Mouse (Mus musculus) stomach, postnatal 0 days (tissue): ENCODE results near the gene Dcaf7. TPM values are rescaled to one million over a fixed set of nuclear protein-coding genes. Genes with fewer than 3 reads are reported as not detected.

Experiments used
- ATAC-seq: fragments of 200-750 bp; cut with Nextera tagmentation; 2 replicates; pipeline ENCODE4 v1.8.0; 2017; ENCODE audit not compliant: low FRiP score, low TSS enrichment
- DNase-seq: peaks from one replicate; pipeline ENCODE4 v3.0.0-alpha.2; 2016; ENCODE audit warnings: low spot score
- H3K27ac ChIP-seq: fragments of 300-500 bp; sonication (generic); replicated peaks from 2 replicates; pipeline ENCODE4 v1.5.1; 2014; ENCODE audit warnings: mild to moderate bottlenecking, control low read depth
- H3K27me3 ChIP-seq: fragments of 300-500 bp; sonication (generic); 2 replicates; pipeline ENCODE4 v1.6.1; 2014; ENCODE audit warnings: low read length; ENCODE audit not compliant: control insufficient read depth, insufficient read depth
- H3K36me3 ChIP-seq: fragments of 300-500 bp; sonication (generic); 2 replicates; pipeline ENCODE4 v1.6.1; 2014; ENCODE audit warnings: low read length, mixed read lengths; ENCODE audit not compliant: control insufficient read depth, insufficient read depth
- H3K4me1 ChIP-seq: fragments of 300-500 bp; sonication (generic); replicated peaks from 2 replicates; pipeline ENCODE4 v1.6.1; 2014; ENCODE audit warnings: antibody characterized with exemption; ENCODE audit not compliant: control insufficient read depth, insufficient read depth
- H3K4me2 ChIP-seq: fragments of 300-500 bp; sonication (generic); replicated peaks from 2 replicates; pipeline ENCODE4 v1.6.1; 2014; ENCODE audit warnings: low read depth, mild to moderate bottlenecking, control low read depth, moderate library complexity
- H3K4me3 ChIP-seq: fragments of 300-500 bp; sonication (generic); 2 replicates; pipeline ENCODE4 v1.5.1; 2014; ENCODE audit warnings: low read depth, low read length, control low read depth
- H3K9ac ChIP-seq: fragments of 300-500 bp; sonication (generic); 2 replicates; pipeline ENCODE4 v1.6.1; 2014; ENCODE audit warnings: mild to moderate bottlenecking, low read length, control low read depth, mixed read lengths
- H3K9me3 ChIP-seq: fragments of 300-500 bp; sonication (generic); 2 replicates; pipeline ENCODE4 v1.6.1; 2016; ENCODE audit warnings: low read length; ENCODE audit not compliant: control insufficient read depth
- CTCF ChIP-seq: IDR thresholded peaks from 2 replicates; pipeline ENCODE4 v1.5.1; 2016; ENCODE audit warnings: antibody characterized with exemption, low read depth, mild to moderate bottlenecking, moderate library complexity
- EP300 ChIP-seq: optimal IDR thresholded peaks from 2 replicates; pipeline ENCODE3; 2016; ENCODE audit warnings: antibody characterized with exemption
- WGBS: fragments of 180-500 bp; shearing (Covaris S2); extraction: QIAGEN DNeasy Blood & Tissue Kit; methylation state at CpG from one replicate; pipeline ENCODE4 v1.1.7; 2014; 5-methylcytosine and 5-hydroxymethylcytosine counted together
- polyA plus RNA-seq: library from polyadenylated mRNA; unstranded; fragments of >200 nt; fragmentation: Nextera tagmentation; extraction: Ambion mirVana; gene quantifications from 2 replicates; pipeline ENCODE4 v1.2.1, GENCODE M21; 2015

Gene Dcaf7
- polyA plus RNA-seq = 25.9 and 28.1 TPM in 2 replicates

DNA sequence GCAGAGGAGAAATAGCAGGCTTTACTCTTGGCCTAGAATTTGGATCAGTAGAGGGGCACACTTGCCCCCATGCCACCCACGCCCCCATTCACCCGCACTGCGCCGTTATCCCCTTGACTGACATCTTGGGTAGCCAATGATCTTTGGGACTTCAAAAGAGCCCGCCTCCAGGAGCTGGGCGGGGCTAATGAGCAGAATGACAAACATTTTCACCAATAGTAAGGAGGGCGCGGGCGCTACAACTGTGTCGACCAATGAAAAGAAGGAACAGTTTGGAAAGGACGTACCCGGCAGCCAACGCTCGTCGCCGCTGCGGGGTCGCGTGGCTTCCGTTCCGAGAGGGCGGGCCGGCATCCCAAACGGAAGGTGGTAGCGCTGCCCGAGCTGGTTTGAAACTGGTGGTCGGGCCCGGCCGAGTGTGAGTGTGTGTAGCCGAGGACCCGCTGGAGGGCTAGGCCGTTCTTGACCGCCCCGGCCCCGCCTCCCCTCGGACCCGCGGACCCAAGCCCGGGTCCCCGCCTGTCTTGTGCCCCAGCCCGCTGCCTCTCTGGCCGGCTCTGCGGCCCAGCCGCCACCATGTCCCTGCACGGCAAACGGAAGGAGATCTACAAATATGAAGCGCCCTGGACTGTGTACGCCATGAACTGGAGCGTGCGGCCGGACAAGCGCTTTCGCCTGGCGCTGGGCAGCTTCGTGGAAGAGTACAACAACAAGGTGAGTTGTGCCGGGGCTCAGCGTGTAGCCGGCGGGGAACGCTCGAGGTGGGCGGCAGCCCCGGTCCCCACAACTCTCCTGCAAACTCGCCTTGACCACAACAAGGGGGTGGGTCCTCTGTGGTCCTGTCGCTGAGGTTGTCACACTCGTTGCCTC is at the start of gene Dcaf7:
Dcaf7 (plus strand) TSS at position 325 of the 870 bp plus-strand sequence.
- Histone ChIP-seq H3K9ac (peak within 1 kb of the TSS; percentile 73), H3K4me2 (peak within 1 kb of the TSS; percentile 81), H3K9me3 (no peaks in the 10 kb centered on the region), H3K4me1 (no peaks in the 10 kb centered on the region), H3K4me3 (peak within 1 kb of the TSS; percentile 85), H3K27me3 (no peaks in the 10 kb centered on the region), H3K36me3 (no peaks in the 10 kb centered on the region), H3K27ac (peak within 1 kb of the TSS; percentile 91)
- peak; percentile 95 for DNase-seq
- no peak; the same call in 1 of the 2 replicates for TF ChIP-seq CTCF
- TF ChIP-seq EP300 = peak; percentile 35
- WGBS = under 1% methylated on average over 66 of the region's 66 CpGs
- ATAC-seq = peak; percentile 99

DNA sequence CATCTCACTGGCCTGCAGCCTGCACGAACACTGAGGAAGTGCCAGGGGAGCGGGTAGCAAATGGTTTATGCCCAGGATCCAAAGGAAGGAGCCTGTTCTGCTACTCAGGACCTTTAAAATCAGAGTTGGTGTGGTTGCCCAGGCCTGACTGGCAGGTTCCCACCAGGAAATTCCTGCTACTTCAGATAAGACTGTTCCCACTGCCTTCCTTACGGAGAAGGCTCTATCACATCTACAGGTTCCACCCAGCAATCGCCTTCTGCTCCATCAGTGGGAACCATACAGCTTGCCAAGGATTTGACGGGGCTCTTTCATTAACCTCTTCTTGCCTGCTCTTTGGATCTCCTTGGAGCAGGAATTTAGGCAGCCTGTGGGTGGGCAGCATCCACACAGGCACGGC is 49.2 kb upstream of the Dcaf7 start:
- no peak for DNase-seq
- Histone ChIP-seq H3K9ac (no peak overlapping the region), H3K27ac (no peak overlapping the region), H3K4me3 (no peak overlapping the region), H3K4me1 (no peaks in the 10 kb centered on the region), H3K9me3 (no peaks in the 10 kb centered on the region), H3K36me3 (no peaks in the 10 kb centered on the region), H3K27me3 (no peaks in the 10 kb centered on the region), H3K4me2 (no peak overlapping the region)
- 54% methylated on average over 6 of the region's 6 CpGs for WGBS
- no peak for ATAC-seq
- no peak for TF ChIP-seq EP300
- no peak for TF ChIP-seq CTCF

DNA sequence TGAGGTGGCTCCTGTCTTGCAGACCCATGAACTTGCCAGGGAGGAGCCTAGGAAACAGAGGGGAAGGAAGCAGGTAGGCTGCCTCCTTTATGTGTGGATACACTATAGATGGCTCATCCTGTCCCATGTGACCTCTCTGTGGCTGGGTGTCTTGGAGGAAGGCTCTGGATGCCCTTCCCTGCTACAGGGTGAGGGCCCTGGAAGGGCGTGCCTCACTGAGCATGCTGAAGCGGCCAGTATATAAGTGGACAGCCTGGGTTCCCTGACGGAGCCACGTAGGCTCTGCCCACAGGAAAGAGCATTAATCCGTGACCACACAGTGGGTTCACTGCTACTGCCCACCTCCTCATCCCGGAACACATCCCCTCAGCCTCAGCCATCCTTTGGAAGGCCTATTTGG is 47.2 kb upstream of the Dcaf7 start:
- Histone ChIP-seq H3K4me3 (no peak overlapping the region), H3K36me3 (no peaks in the 10 kb centered on the region), H3K9me3 (no peaks in the 10 kb centered on the region), H3K9ac (no peak overlapping the region), H3K4me1 (no peaks in the 10 kb centered on the region), H3K27me3 (no peaks in the 10 kb centered on the region), H3K4me2 (no peak overlapping the region), H3K27ac (no peak overlapping the region)
- peak; percentile 38; the same call in 1 of the 2 replicates for ATAC-seq
- DNase-seq = no peak
- TF ChIP-seq CTCF (no peak), EP300 (no peak)
- WGBS = 73% methylated on average over 6 of the region's 6 CpGs

DNA sequence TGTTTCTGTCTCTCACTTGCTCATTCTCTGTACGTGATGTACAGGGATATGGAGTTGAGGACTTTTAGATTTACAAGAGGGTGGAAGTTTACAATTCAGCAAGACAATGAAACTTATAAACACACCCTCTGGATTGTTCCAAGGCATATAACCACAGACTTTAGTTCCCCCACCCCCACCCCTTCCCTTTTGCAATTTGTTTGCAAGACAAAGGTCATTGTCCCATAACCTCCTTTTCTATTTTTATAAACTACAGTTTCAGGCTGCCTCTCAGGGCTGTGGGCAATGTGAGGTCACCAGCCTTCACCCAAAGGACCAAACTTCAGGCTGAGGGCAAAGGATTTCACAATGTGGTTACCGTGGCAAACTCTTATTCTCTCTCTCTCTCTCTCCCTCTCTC is 46.4 kb upstream of the Dcaf7 start:
- no peaks in the 10 kb centered on the region for H3K36me3 ChIP-seq
- H3K9ac ChIP-seq = no peak overlapping the region
- no peak overlapping the region for H3K4me3 ChIP-seq
- TF ChIP-seq EP300 (no peak), CTCF (no peak)
- no peaks in the 10 kb centered on the region for H3K9me3 ChIP-seq
- no peak for ATAC-seq
- H3K27ac ChIP-seq = no peak overlapping the region
- H3K27me3 ChIP-seq = no peaks in the 10 kb centered on the region
- H3K4me1 ChIP-seq = no peaks in the 10 kb centered on the region
- no peak overlapping the region for H3K4me2 ChIP-seq
- no peak for DNase-seq
- 53% methylated on average over 2 of the region's 2 CpGs for WGBS

DNA sequence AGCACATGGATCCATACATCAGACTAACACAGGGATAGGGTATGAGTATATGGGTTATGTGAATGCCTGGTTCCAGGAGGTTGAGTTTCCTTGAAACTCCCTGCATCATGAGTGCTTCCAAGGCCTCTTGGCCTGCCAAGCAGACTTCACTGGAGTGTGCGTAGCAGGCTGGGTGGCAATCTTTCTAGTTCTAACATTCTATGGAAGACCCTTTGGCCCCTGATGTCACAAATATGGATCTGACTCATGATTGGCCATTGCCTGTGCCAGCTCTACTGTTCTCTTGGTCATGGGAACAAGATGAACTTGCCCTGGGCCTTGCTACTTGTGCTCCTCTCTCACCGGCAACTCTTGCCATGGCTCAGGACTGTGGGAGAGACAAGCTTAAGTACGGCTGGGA is 42.3 kb upstream of the Dcaf7 start, which contains the start of gene Ace3:
Ace3 (plus strand) TSS at position 301 of the 400 bp plus-strand sequence.
- Histone ChIP-seq H3K4me2 (no peak within 1 kb of the TSS), H3K9ac (no peak within 1 kb of the TSS), H3K4me3 (no peak within 1 kb of the TSS), H3K27me3 (no peaks in the 10 kb centered on the region), H3K4me1 (no peaks in the 10 kb centered on the region), H3K27ac (no peak within 1 kb of the TSS), H3K9me3 (no peaks in the 10 kb centered on the region), H3K36me3 (no peaks in the 10 kb centered on the region)
- DNase-seq (no peak), ATAC-seq (no peak)
- 97% methylated on average over 3 of the region's 3 CpGs for WGBS
- TF ChIP-seq EP300 (no peak), CTCF (no peak)

DNA sequence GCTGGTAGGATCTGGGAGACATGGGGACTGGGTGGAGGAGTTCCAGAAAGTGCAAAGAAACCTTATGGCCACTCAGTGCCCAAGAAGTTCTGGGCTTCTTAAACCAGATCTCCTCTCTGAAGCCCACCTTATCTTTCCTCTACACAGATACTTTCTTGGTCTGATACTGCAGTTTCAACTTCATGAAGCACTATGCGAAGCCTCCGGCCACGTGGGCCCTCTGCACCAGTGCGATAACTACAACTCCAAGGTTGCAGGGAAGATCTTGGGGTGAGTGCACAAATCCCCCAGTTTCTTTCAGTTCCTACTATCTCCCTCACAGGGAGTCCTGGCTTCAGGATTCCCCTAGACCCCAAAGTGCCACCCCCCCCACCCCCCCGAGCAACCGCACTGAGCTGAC is 36.6 kb upstream of the Dcaf7 start:
- Histone ChIP-seq H3K4me2 (no peak overlapping the region), H3K9me3 (no peaks in the 10 kb centered on the region), H3K36me3 (no peaks in the 10 kb centered on the region), H3K4me3 (no peak overlapping the region), H3K4me1 (no peaks in the 10 kb centered on the region), H3K27me3 (no peaks in the 10 kb centered on the region), H3K27ac (no peak overlapping the region), H3K9ac (no peak overlapping the region)
- 95% methylated on average over 6 of the region's 6 CpGs for WGBS
- ATAC-seq (no peak), DNase-seq (no peak)
- TF ChIP-seq CTCF (no peak), EP300 (no peak)
